Mouse (Mus musculus): ENCODE measurements around the gene Apex2.

Apex2 gene

GRCm38 (mm10) chrX:150589696-150590095 is at the start of gene Apex2:
TSS of gene Apex2 (minus strand) at chrX:150589868.
- no peak for DNase-seq (ENCODE audit: low spot score in 2 of 2)

GRCm38 (mm10) chrX:150636421-150636820 is 46.8 kb upstream of the Apex2 start:
- DNase-seq (ENCODE audit: low spot score in 2 of 2) = no peak

- DNase-seq (ENCODE audit: low spot score in 2 of 2) = no peak
These were observed 9.2 kb upstream of the Apex2 start for GRCm38 (mm10) chrX:150598882-150599281.

- DNase-seq (ENCODE audit: low spot score in 2 of 2) = no peak
These were observed 5.5 kb upstream of the Apex2 start for GRCm38 (mm10) chrX:150595016-150595760.

- DNase-seq (ENCODE audit: low spot score in 2 of 2) = no peak
These were observed 4.5 kb upstream of the Apex2 start for GRCm38 (mm10) chrX:150594176-150594575.

GRCm38 (mm10) chrX:150593266-150594035 is 3.8 kb upstream of the Apex2 start:
- DNase-seq (ENCODE audit: low spot score in 2 of 2) = no peak

- DNase-seq (ENCODE audit: low spot score in 2 of 2) = peak; percentile 83 to 85
These were observed 1.5 kb downstream of the Apex2 start, which contains the start of gene Pfkfb1 for GRCm38 (mm10) chrX:150588023-150588764. TSS of gene Pfkfb1 (plus strand) at chrX:150588229.

GRCm38 (mm10) chrX:150585116-150585515 is 4.6 kb downstream of the Apex2 start:
- no peak for DNase-seq (ENCODE audit: low spot score in 2 of 2)

- DNase-seq (ENCODE audit: low spot score in 2 of 2) = no peak
These were observed 7.7 kb downstream of the Apex2 start for GRCm38 (mm10) chrX:150581921-150582320.

- no peak for DNase-seq (ENCODE audit: low spot score in 2 of 2)
These were observed 24.9 kb downstream of the Apex2 start for GRCm38 (mm10) chrX:150564644-150565357.

- no peak for DNase-seq (ENCODE audit: low spot score in 2 of 2)
These were observed 35.6 kb downstream of the Apex2 start for GRCm38 (mm10) chrX:150554032-150554431.

GRCm38 (mm10) chrX:150551986-150552385 is 37.7 kb downstream of the Apex2 start:
- no peak for DNase-seq (ENCODE audit: low spot score in 2 of 2)

- no peak for DNase-seq (ENCODE audit: low spot score in 2 of 2)
These were observed 40.0 kb downstream of the Apex2 start for GRCm38 (mm10) chrX:150549639-150550038.

GRCm38 (mm10) chrX:150547239-150547638 is 42.4 kb downstream of the Apex2 start, which contains the start of gene Alas2:
TSS of gene Alas2 (plus strand) at chrX:150547375.
- DNase-seq (ENCODE audit: low spot score in 2 of 2) = no peak

GRCm38 (mm10) chrX:150541684-150542083 is 48.0 kb downstream of the Apex2 start:
- DNase-seq (ENCODE audit: low spot score in 2 of 2) = no peak

- DNase-seq (ENCODE audit: low spot score in 2 of 2) = no peak
These were observed 49.6 kb downstream of the Apex2 start for GRCm38 (mm10) chrX:150540111-150540510.

GRCm38 (mm10) chrX:150516477-150516876 is 73.2 kb downstream of the Apex2 start:
- DNase-seq (ENCODE audit: low spot score in 2 of 2) = no peak

- no peak for DNase-seq (ENCODE audit: low spot score in 2 of 2)
These were observed 73.7 kb downstream of the Apex2 start for GRCm38 (mm10) chrX:150516015-150516414.

- no peak for DNase-seq (ENCODE audit: low spot score in 2 of 2)
These were observed 75.5 kb downstream of the Apex2 start for GRCm38 (mm10) chrX:150514127-150514526.

GRCm38 (mm10) chrX:150511274-150511673 is 78.4 kb downstream of the Apex2 start:
- no peak for DNase-seq (ENCODE audit: low spot score in 2 of 2)

- DNase-seq (ENCODE audit: low spot score in 2 of 2) = no peak
These were observed 79.0 kb downstream of the Apex2 start for GRCm38 (mm10) chrX:150510631-150511030.

Measured in right cerebral cortex, postnatal 10 days (tissue).